Mouse (Mus musculus) heart, adult 2 months (tissue): ENCODE measurements around the gene Yars2.

Experiments
- CTCF ChIP-seq: fragments of 200-600 bp; IDR thresholded peaks from 2 replicates; pipeline ENCODE4 v1.8.1; 2022; ENCODE audit warnings: antibody characterized with exemption, mild to moderate bottlenecking, moderate library complexity
- EP300 ChIP-seq: fragments of 200-500 bp; IDR thresholded peaks from 2 replicates; pipeline ENCODE4 v1.6.1; 2011; ENCODE audit warnings: low read depth, low read length, control low read depth; ENCODE audit not compliant: insufficient read depth
- POLR2A ChIP-seq: fragments of 200-500 bp; IDR thresholded peaks from 2 replicates; pipeline ENCODE4 v1.6.1; 2011; ENCODE audit warnings: mild to moderate bottlenecking, low read depth, low read length, control low read depth; ENCODE audit not compliant: insufficient read depth

DNA sequence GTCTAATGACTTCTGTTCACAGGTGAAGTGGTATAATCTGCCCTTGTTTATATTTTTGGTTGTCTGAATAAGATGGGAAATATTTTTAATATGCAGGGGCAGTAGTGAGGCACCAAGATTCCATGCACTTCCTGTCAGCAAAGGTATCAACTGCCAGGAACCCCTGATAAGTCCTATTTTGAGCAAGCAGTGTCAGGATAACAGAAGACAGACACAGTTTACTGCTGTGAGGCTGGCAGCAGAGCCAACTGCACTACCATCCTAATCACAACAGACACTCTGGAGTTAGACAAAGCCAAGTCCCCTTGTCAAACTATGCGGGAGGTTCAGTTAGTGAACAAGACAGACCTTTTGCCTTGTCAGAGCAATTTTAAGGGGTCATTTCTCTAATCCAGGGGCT, 46.1 kb upstream of the Yars2 start:
- peak; percentile 31; the same call in 1 of the 2 replicates for TF ChIP-seq POLR2A
- TF ChIP-seq CTCF, result 0 out of 2 replicates have a peak, but pooled peaks have one; percentile 13
- TF ChIP-seq EP300, result peak; percentile 63; the same call in 1 of the 2 replicates
